Mouse (Mus musculus) heart, adult 8-10 months (tissue): ENCODE results near the gene Ang2. TPM values are rescaled to one million over a fixed set of nuclear protein-coding genes. Genes with fewer than 3 reads are reported as not detected.

Experiments used
- DNase-seq: peaks from one replicate; pipeline ENCODE4 v3.0.0; 2022; ENCODE audit warnings: low spot score
- total RNA-seq, 4 experiments: library from RNA; stranded (reverse); gene quantifications; 2 replicates each; pipeline ENCODE4 v1.2.4; 2022

The Ang2 gene
- total RNA-seq, 4 experiments from 2014 or later: not detected

DNA sequence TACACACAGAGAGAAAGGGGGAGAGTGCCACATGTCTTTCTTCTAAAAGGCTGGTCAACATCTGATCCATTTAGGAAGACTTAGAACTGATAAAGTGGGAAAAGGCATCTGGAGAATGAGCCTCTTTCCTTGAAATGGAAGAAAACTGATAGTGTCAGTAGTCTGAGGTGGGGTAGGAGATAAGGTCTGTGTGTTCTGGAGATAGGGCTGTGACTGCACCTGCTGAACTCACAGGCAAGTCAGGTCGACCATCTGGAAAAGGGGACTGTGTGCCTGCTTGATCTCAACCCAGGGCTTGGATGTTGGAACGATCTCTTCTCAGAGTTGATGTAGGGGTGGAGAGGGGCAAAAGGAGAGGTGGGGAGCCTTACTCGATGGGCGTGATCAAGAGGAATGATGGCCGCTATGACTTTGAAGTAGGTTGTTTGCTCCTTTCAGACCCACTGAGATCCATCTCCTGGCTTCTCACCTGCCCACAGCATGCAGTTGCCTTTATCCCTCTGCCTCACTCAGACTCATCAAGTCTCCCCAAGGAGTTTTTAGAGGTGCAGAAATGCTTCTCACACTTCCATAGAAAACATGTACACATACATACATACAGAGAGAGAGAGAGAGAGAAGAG lies 46.6 kb downstream of the Ang2 start:
- no peak for DNase-seq

DNA sequence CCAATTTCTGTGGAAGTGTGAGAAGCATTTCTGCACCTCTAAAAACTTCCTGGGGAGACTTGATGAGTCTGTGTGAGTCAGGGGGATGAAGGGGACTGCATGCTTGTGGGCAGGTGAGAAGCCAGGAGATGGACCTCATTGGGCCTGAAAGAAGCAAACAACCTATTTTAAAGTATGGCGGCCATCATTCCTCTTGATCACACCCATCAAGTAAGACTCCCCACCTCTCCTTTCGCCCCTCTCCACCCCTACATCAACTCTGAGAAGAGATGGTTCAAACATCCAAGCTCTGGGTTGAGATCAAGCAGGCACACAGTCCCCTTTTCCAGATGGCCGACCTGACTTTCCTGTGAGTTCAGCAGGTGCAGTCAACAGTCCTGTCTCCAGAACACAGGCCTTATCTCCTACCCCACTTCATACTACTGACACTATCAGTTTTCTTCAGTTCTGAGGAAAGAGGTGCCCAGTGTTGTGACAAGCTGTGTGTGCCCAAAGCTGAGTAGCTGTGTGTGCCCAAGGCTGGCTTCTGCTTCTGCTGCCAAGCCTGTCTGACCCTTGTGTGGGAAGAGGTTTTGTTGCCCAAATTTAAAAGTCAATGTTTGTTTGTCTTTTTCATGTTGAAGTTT lies 48.6 kb downstream of the Ang2 start:
- no peak for DNase-seq

GRCm38 (mm10) chr14:51149164-51149563 lies 49.8 kb downstream of the Ang2 start:
- no peak for DNase-seq

DNA sequence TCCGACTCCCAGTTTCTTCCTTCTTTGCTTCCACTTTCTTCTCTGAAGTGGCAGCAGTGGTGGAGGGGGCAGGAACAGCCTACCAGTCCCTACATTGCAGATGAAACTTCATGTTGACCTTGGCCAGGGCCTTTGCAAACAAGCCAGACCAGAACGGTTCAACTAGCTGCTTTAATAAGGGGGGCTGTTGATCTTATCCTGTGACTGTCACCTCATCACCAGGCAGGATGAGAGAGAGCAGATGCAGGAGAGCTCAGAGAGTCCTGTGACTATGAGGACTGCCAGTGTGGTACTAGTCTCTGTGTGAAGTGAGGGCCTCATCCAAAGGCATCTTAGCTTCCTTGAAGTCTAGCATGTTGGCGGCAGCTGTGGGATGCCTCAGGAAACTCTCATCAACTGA lies 50.9 kb downstream of the Ang2 start:
- DNase-seq: no peak

- DNase-seq: no peak
These were observed 52.3 kb downstream of the Ang2 start, which contains the start of gene Rnase1 for GRCm38 (mm10) chr14:51146685-51147084. Rnase1 (minus strand) TSS chr14:51146785.

GRCm38 (mm10) chr14:51145521-51145920 lies 53.4 kb downstream of the Ang2 start:
- no peak for DNase-seq

Other genes with a start within 250 kb of the Ang2 start
- 1 to 10 TPM in 1 of 4 experiments, under 1 TPM in 2, not detected in 1; 0.52 to 1.2 (median 0.84) TPM for gene Pnp2, start 243.2 kb downstream of the Ang2 start, total RNA-seq
- gene Rnase10, start 191.4 kb downstream of the Ang2 start, total RNA-seq: under 1 TPM in 3 of 4 experiments, not detected in 1; 0.25 to 0.37 (median 0.27) TPM
- gene Rnase9, start 157.3 kb downstream of the Ang2 start, total RNA-seq: not detected
- not detected for gene Rnase11, start 149.0 kb downstream of the Ang2 start, total RNA-seq
- gene Rnase12, start 141.5 kb downstream of the Ang2 start, total RNA-seq: not detected
- gene Olfr750, start 124.7 kb downstream of the Ang2 start, total RNA-seq: not detected
- 10 to 100 TPM; 38.7 to 52.9 (median 46.5) TPM for gene Rnase4, start 108.1 kb downstream of the Ang2 start, total RNA-seq
- 1 to 10 TPM; 3.6 to 9.2 (median 4.9) TPM for gene Ang, start 108.0 kb downstream of the Ang2 start, total RNA-seq
- gene Eddm3b, start 84.7 kb downstream of the Ang2 start, total RNA-seq: not detected
- under 1 TPM; 0.16 to 0.63 (median 0.33) TPM for gene Rnase6, start 75.2 kb downstream of the Ang2 start, total RNA-seq
- 1 to 10 TPM in 2 of 4 experiments, under 1 TPM in 1, not detected in 1; 0.29 to 1.4 (median 1.3) TPM for gene Rnase1, start 52.4 kb downstream of the Ang2 start, total RNA-seq
- not detected for gene Rnase2b, start 36.9 kb downstream of the Ang2 start, total RNA-seq
- gene Ear14, start 4.2 kb upstream of the Ang2 start, total RNA-seq: not detected
- gene Rnase2a, start 57.0 kb upstream of the Ang2 start, total RNA-seq: 10 to 100 TPM in 1 of 4 experiments, 1 to 10 TPM in 2, under 1 TPM in 1; 0.95 to 12.3 (median 2.4) TPM
- gene Gm7247, start 162.6 kb upstream of the Ang2 start, total RNA-seq: not detected
- not detected for gene Vmn2r88, start 211.7 kb upstream of the Ang2 start, total RNA-seq